Mouse (Mus musculus) limb, embryonic 15.5 days (tissue): Measurements from ENCODE around the gene Fyn. TPM values are rescaled to one million over a fixed set of nuclear protein-coding genes. Genes with fewer than 3 reads are reported as not detected.

Source experiments
- ATAC-seq: fragments of 200-750 bp; cut with Nextera tagmentation; 2 replicates; pipeline ENCODE4 v1.8.0; 2017; ENCODE audit warnings: low read depth, moderate TSS enrichment; ENCODE audit not compliant: insufficient number of reproducible peaks, low FRiP score, low TSS enrichment
- H3K27ac ChIP-seq: fragments of 300-500 bp; sonication (generic); 2 replicates; pipeline ENCODE4 v1.5.1; 2015; ENCODE audit warnings: moderate library complexity, mild to moderate bottlenecking, inconsistent platforms
- H3K27me3 ChIP-seq: fragments of 300-500 bp; sonication (generic); 2 replicates; pipeline ENCODE4 v1.6.1; 2015; ENCODE audit warnings: inconsistent platforms
- H3K36me3 ChIP-seq: fragments of 300-500 bp; sonication (generic); 2 replicates; pipeline ENCODE4 v1.6.1; 2015; ENCODE audit warnings: inconsistent platforms
- H3K4me1 ChIP-seq: fragments of 300-500 bp; sonication (generic); 2 replicates; pipeline ENCODE4 v1.6.1; 2015; ENCODE audit warnings: inconsistent platforms
- H3K4me2 ChIP-seq: fragments of 300-500 bp; sonication (generic); 2 replicates; pipeline ENCODE4 v1.6.1; 2015; ENCODE audit warnings: mild to moderate bottlenecking, inconsistent platforms
- H3K4me3 ChIP-seq: fragments of 300-500 bp; sonication (generic); 2 replicates; pipeline ENCODE4 v1.5.1; 2015; ENCODE audit warnings: mild to moderate bottlenecking, inconsistent platforms
- H3K9ac ChIP-seq: fragments of 300-500 bp; sonication (generic); 2 replicates; pipeline ENCODE4 v1.6.1; 2015; ENCODE audit warnings: inconsistent platforms
- H3K9me3 ChIP-seq: fragments of 300-500 bp; sonication (generic); 2 replicates; pipeline ENCODE4 v1.6.1; 2016; ENCODE audit warnings: inconsistent platforms
- WGBS: fragments of 180-500 bp; shearing (Covaris S2); methylation state at CpG from one replicate; pipeline ENCODE4 v1.1.7; 2015; 5-methylcytosine and 5-hydroxymethylcytosine counted together
- polyA plus RNA-seq: library from polyadenylated mRNA; unstranded; fragments of >200 nt; fragmentation: Nextera tagmentation; extraction: Ambion mirVana; gene quantifications from 2 replicates; pipeline ENCODE4 v1.2.1, GENCODE M21; 2015

The Fyn gene
- polyA plus RNA-seq, 1 experiment from 2014 or later: 38.6 TPM

DNA sequence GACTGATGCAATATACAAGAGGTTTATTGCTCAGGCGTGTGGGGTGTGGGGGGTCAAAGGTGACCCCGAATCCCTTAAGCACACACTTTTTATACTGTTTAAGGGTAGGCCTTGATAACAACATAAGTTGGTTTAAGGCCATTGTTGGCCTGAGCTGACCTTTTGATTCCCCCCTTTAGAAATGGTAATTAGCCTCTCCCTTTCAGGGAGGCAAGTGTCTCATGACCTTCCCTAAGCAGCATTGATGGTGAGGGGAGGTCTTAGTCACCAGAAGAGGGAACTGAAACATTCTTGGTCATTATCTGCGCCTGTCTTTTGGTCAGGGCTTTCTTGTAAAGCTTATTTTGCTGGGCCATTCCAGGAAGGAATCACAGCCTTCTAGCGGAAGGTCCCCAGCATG is 223.8 kb downstream of the Fyn start:
- H3K4me2 ChIP-seq: no peak overlapping the region
- H3K27ac ChIP-seq: no peak overlapping the region
- H3K36me3 ChIP-seq: no peaks in the 10 kb centered on the region
- 92% methylated on average over 4 of the region's 4 CpGs for WGBS
- no peak for ATAC-seq
- no peaks in the 10 kb centered on the region for H3K27me3 ChIP-seq
- no peak overlapping the region for H3K4me3 ChIP-seq
- peaks cover 31% of the 10 kb centered on the region for H3K4me1 ChIP-seq
- peaks cover 8% of the 10 kb centered on the region; the same call in 1 of the 2 replicates for H3K9me3 ChIP-seq
- H3K9ac ChIP-seq: no peak overlapping the region

DNA sequence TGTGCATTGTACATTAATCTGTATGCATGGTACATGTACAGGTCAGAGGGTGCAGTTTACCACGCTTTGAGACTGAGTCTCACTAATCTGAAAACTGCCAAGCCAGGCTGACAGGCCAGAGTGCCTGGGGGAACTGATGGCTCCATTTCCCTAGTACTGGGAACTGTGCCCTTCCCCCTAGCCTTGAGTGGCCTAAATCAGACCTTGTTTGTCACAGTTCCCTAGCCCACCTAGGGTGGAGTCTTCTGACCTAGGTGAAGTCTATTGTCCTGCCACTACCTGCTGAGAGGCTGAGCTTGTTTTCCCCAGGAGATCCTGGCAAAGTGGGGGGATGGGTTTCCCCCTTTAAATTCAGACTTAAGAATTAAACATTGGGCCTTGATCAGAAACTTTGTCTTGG is 226.1 kb downstream of the Fyn start:
- Histone ChIP-seq H3K9me3 (peaks cover 8% of the 10 kb centered on the region; the same call in 1 of the 2 replicates), H3K4me3 (no peak overlapping the region), H3K4me2 (no peak overlapping the region), H3K9ac (no peak overlapping the region), H3K27ac (no peak overlapping the region), H3K27me3 (no peaks in the 10 kb centered on the region), H3K36me3 (no peaks in the 10 kb centered on the region), H3K4me1 (peaks cover 24% of the 10 kb centered on the region)
- 79% methylated on average over 1 of the region's 1 CpGs for WGBS
- ATAC-seq: no peak

DNA sequence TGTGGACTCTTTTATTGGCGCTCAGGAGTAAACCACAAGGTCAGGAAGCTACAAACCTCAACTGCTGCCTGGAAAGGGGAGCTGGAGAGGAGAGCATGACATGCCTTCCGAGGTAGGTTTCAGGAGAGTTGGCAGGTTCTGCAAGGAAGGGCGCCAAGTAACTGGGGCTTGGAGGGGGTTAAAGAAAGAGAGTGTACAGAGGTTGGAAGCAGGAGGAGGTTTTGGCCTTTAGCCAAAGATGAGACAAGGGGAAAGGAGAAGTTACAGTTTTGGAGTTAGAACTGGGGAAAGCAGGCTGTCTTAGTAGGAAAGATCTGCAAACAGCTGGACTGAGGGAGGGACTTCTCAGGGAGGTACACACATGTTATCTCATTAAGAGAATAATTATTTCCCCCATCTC is 227.2 kb downstream of the Fyn start:
- 50% methylated on average over 3 of the region's 3 CpGs for WGBS
- Histone ChIP-seq H3K4me1 (peaks cover 24% of the 10 kb centered on the region), H3K9me3 (peaks cover 8% of the 10 kb centered on the region; the same call in 1 of the 2 replicates), H3K4me2 (no peak overlapping the region), H3K27ac (peak overlapping the region; percentile 69), H3K27me3 (no peaks in the 10 kb centered on the region), H3K36me3 (no peaks in the 10 kb centered on the region), H3K9ac (no peak overlapping the region), H3K4me3 (no peak overlapping the region)
- no peak for ATAC-seq

DNA sequence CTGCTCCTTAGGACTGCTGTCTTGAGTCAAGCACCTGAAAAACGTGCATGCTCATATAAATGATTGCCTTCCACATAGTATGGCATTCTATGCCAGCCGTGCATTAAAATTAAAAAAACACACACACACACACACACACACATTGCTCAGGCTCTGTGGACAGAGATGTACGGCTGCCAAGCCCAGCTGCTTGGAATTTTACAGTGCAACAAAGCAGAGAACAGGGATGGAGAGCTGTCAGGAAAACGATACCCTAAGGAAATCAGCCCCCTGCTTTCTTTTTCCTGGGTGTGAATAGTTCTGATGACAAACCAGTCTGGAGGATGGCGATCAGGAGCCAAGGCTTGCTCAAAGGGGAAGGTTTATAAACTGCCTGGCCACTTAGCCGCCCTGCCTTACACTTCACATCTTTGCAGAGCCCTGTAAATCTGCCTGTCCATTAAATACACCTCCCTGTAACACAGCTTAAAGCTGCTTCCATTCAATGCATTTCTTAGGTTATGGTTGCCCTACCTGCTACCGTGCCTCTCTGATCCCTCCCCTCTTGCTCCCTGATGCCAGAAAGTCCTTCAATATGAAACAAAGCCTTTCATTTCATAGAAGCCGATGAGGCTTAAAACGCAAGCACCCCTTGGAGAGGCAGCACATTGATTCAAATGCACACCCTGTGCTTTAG is 228.6 kb downstream of the Fyn start:
- WGBS: 23% methylated on average over 9 of the region's 9 CpGs

DNA sequence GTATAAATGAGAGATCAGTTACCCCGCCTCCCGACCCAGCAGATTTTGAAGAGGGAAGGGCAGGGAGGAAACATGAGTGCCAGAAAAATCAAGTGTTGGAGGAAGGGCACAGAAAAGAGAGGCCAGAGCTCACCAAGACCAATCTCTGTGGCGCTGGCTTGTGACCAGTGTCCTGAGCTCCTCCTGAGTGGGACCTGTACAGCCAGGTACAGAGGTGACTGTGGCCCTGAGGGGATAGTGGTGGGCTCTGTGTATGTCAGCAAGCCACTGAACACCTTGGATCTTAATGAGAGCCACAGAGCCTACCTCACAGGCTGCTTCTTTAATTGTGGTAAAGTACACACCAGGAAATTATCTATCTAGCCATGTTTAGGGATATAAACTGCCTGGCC is 229.1 kb downstream of the Fyn start:
- Histone ChIP-seq H3K27me3 (no peaks in the 10 kb centered on the region), H3K4me2 (no peak overlapping the region), H3K36me3 (no peaks in the 10 kb centered on the region), H3K4me3 (no peak overlapping the region), H3K27ac (peak overlapping the region; percentile 69; the same call in 1 of the 2 replicates), H3K4me1 (peaks cover 24% of the 10 kb centered on the region), H3K9me3 (peaks cover 7% of the 10 kb centered on the region; the same call in 1 of the 2 replicates), H3K9ac (no peak overlapping the region)
- ATAC-seq: no peak
- 50% methylated on average over 3 of the region's 3 CpGs for WGBS

More for the DNA sequence above, 228.6 kb downstream of the Fyn start:
- no peak overlapping the region for H3K4me2 ChIP-seq
- peaks cover 8% of the 10 kb centered on the region; the same call in 1 of the 2 replicates for H3K9me3 ChIP-seq
- H3K4me3 ChIP-seq: no peak overlapping the region
- H3K27me3 ChIP-seq: no peaks in the 10 kb centered on the region
- peak overlapping the region; percentile 69 for H3K27ac ChIP-seq
- H3K36me3 ChIP-seq: no peaks in the 10 kb centered on the region
- no peak for ATAC-seq
- H3K4me1 ChIP-seq: peaks cover 24% of the 10 kb centered on the region
- H3K9ac ChIP-seq: no peak overlapping the region

DNA sequence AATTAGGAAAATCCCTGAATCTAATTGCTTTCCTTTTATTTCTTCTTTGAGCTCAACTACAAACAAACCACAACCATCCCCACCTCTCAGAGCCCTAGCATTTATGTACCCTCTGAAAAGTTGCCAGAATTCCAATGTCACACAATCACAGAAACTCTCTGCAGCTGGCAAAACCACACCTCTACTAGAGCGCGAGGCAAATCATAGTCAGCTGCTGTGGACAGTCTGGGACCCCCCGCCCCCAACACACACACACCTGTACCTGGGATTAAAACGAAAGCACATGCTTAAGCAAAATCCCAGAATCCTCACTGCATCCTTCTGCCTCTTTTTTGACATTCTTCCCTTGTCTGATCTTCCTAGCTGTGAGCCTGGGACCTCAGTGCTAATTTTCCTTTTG is 230.9 kb downstream of the Fyn start:
- H3K9me3 ChIP-seq: no peaks in the 10 kb centered on the region
- no peak overlapping the region for H3K27ac ChIP-seq
- no peaks in the 10 kb centered on the region for H3K36me3 ChIP-seq
- H3K4me3 ChIP-seq: no peak overlapping the region
- H3K27me3 ChIP-seq: no peaks in the 10 kb centered on the region
- H3K4me2 ChIP-seq: no peak overlapping the region
- H3K9ac ChIP-seq: no peak overlapping the region
- ATAC-seq: no peak
- WGBS: 80% methylated on average over 4 of the region's 4 CpGs
- peaks cover 24% of the 10 kb centered on the region for H3K4me1 ChIP-seq

DNA sequence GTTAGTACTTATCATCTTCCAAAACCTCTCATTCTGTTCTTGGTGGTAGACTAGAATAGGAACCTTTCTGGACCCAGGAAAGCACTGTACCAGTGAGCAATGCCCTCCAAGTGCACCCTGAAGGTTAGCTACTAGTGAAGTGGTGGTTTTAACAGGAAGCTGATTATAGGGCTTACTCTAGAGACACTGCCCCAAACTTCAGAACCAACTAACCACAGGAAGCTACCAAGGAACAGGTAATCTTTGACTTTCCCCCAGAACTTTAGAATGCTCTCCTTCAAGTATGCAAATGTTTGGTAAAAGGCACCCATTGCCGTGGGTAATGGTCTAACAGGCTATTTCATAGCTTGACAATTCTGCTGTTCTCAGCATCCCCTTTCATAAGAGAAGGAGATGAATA is 231.5 kb downstream of the Fyn start:
- no peak overlapping the region for H3K4me3 ChIP-seq
- no peaks in the 10 kb centered on the region; the same call in 1 of the 2 replicates for H3K9me3 ChIP-seq
- H3K9ac ChIP-seq: no peak overlapping the region
- H3K27me3 ChIP-seq: no peaks in the 10 kb centered on the region
- H3K4me1 ChIP-seq: peaks cover 24% of the 10 kb centered on the region
- H3K4me2 ChIP-seq: no peak overlapping the region
- no peak for ATAC-seq
- H3K27ac ChIP-seq: no peak overlapping the region
- H3K36me3 ChIP-seq: no peaks in the 10 kb centered on the region
- WGBS: 74% methylated on average over 1 of the region's 1 CpGs

DNA sequence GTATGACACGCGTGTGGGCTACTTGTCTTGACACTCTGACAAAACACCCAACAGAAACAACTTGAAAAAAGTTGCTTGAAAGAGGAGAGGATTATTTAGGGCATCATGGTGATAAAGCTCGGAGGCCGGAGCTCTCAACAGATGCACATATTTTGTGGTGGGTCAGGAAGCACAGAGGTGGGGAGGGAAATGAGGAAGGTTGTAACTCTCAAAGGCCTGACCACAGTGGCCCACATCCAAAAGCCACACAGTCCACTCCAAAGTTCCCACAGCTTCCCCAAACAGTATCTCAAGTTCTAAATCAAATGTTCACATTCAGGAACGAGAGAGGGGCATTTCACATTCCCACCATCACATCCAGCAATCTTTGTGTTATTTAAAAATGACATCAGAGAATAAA is 232.4 kb downstream of the Fyn start:
- ATAC-seq: no peak
- WGBS: 67% methylated on average over 5 of the region's 5 CpGs
- H3K27ac ChIP-seq: no peak overlapping the region

DNA sequence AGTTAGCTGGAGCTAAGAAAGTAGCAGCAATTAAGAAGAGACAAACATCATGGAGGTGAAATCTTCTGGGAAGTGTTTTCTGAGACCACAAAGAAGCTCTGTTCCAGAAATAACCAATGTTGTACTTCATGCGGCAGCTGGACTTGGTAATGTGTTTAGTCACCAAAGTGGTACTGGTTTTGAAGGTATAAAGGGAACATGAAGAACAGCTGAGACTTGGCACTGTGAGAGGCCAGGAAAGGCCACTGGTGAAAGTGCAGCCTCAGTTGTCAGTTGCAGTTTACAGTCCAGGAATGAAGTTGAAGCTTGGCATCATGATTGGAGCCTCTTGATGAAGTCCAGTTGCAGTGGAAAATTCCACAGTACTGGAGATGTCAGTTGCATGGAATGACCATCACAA is 237.8 kb downstream of the Fyn start:
- H3K9me3 ChIP-seq: no peaks in the 10 kb centered on the region; the same call in 1 of the 2 replicates
- ATAC-seq: no peak
- H3K4me3 ChIP-seq: no peak overlapping the region
- no peaks in the 10 kb centered on the region for H3K27me3 ChIP-seq
- H3K27ac ChIP-seq: no peak overlapping the region
- H3K4me2 ChIP-seq: no peak overlapping the region
- 81% methylated on average over 1 of the region's 1 CpGs for WGBS
- H3K9ac ChIP-seq: no peak overlapping the region
- H3K4me1 ChIP-seq: peaks cover 7% of the 10 kb centered on the region; the same call in 1 of the 2 replicates
- 0 out of 2 replicates have a peak, but pooled peaks cover 2% of the 10 kb centered on the region for H3K36me3 ChIP-seq

More for the DNA sequence above, 232.4 kb downstream of the Fyn start:
- Histone ChIP-seq H3K4me3 (no peak overlapping the region), H3K36me3 (no peaks in the 10 kb centered on the region), H3K27me3 (no peaks in the 10 kb centered on the region), H3K4me1 (peaks cover 17% of the 10 kb centered on the region), H3K4me2 (no peak overlapping the region), H3K9ac (no peak overlapping the region), H3K9me3 (no peaks in the 10 kb centered on the region; the same call in 1 of the 2 replicates)

DNA sequence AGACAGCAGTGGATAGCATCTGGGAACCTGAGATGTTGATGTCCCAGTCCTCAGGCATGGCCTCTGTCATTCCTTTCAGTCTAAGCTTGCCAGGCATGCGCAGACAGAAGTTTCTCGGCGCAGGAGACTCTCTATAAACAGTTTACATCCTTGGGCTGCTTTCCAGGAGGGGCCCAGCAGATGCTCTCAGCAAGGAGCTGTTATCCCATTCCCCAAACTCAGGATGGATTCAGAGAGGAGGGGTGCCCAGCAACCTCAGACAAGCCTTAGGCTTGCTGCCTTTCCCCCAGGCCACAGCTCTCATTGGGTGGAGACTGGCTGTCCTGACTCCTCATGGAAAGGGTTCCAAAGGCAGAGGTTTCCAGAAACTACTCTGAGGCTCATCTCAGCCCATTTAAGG is 242.6 kb downstream of the Fyn start:
- no peaks in the 10 kb centered on the region for H3K9me3 ChIP-seq
- H3K9ac ChIP-seq: no peak overlapping the region
- peaks cover 44% of the 10 kb centered on the region for H3K4me1 ChIP-seq
- H3K36me3 ChIP-seq: 0 out of 2 replicates have a peak, but pooled peaks cover 2% of the 10 kb centered on the region
- 28% methylated on average over 3 of the region's 3 CpGs for WGBS
- no peaks in the 10 kb centered on the region for H3K27me3 ChIP-seq
- ATAC-seq: no peak
- no peak overlapping the region for H3K4me2 ChIP-seq
- no peak overlapping the region for H3K4me3 ChIP-seq
- H3K27ac ChIP-seq: peak overlapping the region; percentile 6; the same call in 1 of the 2 replicates

DNA sequence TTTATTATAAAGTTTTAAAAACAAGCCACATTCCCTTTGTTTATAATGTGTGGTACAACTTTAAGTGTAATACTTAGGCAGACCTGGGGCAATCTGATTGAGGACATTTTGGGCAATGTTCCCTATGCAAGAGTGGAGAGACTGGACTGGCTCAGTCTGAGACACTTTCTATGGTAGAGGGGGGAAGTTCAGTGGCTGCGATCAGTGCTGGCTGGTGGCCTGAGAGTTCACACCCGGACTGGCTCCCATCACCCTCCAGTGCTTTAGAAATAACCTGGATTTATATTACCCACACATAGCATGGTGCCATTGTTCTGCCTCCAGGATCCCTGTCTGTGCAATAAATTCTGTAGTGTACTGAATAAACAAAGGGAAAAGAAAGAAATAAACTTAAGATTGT is 243.5 kb downstream of the Fyn start:
- Histone ChIP-seq H3K27ac (peak overlapping the region; percentile 94), H3K4me2 (no peak overlapping the region), H3K9ac (no peak overlapping the region), H3K4me1 (peaks cover 47% of the 10 kb centered on the region), H3K9me3 (no peaks in the 10 kb centered on the region), H3K27me3 (no peaks in the 10 kb centered on the region), H3K36me3 (0 out of 2 replicates have a peak, but pooled peaks cover 2% of the 10 kb centered on the region), H3K4me3 (no peak overlapping the region)
- WGBS: 64% methylated on average over 2 of the region's 2 CpGs
- ATAC-seq: no peak

DNA sequence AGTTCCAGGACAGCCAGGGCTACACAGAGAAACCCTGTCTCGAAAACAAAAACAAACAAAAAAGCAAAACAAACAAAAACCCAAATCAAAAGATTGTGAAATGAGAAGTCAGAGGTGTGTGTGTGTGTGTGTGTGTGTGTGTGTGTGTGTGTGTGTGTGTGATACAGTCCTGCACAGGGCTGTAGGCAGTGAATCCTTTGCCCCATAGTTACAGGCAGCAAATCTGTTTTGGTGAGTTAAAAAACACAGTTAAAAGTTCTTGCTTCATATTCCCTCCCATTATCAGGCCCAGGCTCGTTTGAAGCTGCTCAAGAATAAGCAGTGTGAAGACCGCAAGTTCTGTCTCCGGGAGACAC is 244.0 kb downstream of the Fyn start, which contains the start of gene Traf3ip2:
Traf3ip2 (plus strand) TSS at position 302 of the 356 bp plus-strand sequence.
- 0 out of 2 replicates have a peak, but pooled peaks cover 2% of the 10 kb centered on the region for H3K36me3 ChIP-seq
- H3K9me3 ChIP-seq: no peaks in the 10 kb centered on the region
- ATAC-seq: no peak
- H3K27ac ChIP-seq: peak within 1 kb of the TSS; percentile 94
- no peaks in the 10 kb centered on the region for H3K27me3 ChIP-seq
- H3K4me1 ChIP-seq: peaks cover 47% of the 10 kb centered on the region
- H3K4me3 ChIP-seq: peak within 1 kb of the TSS; percentile 41
- peak within 1 kb of the TSS; percentile 54 for H3K4me2 ChIP-seq
- peak within 1 kb of the TSS; percentile 17; the same call in 1 of the 2 replicates for H3K9ac ChIP-seq
- 42% methylated on average over 4 of the region's 4 CpGs for WGBS
